In the genomic region with DNA sequence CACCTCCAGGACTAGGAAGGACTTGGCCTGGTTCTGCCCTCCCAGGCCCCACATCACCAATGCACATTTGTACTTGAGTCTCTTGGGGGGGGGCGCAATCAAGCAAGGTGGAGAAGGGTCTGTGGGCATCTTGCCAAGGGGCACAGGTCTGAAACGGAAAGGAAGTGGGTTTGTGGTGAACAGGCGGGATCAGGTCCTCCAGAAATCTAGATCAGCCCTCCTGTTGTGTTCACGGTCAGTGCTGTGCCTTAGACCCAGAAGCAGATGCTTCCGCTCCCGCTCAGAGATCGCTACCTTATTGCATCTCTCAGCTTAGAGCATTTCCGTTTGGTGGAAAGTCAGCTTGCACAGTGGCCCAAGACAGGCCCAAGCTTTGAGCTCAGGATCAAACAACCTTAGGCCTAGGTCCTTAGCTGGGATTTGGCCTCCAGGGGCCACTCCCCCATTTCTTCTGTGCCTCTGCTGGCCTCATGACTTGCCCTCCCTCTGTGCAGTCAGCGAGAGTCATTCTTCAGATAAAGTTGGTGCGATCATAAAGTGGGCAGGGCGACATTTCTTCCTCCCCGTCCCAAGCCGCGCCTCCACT, we compare ENCODE assay signal across 10 mouse cellular contexts. TPM values are rescaled to one million over a fixed set of nuclear protein-coding genes. Genes with fewer than 3 reads are reported as not detected.
DNase-seq lines count a peak whose midpoint lies in the region; ATAC-seq lines count a peak whose summit lies in the region.
"Had no signal": no experiment of that assay in that cellular context is flagged by ENCODE, and none has a peak within 500 bp of the region (broad histone marks: within the 10 kb centered on the region; RNA-seq: fewer than 3 reads in every experiment).

No protein-coding gene starts in this region.

- H3K4me1 ChIP-seq in stomach, embryonic 15.5 days = peaks cover 27% of the 10 kb centered on the region
- no peaks in the 10 kb centered on the region for H3K4me1 ChIP-seq in midbrain, embryonic 11.5 days (ENCODE audit: control insufficient read depth, insufficient read depth, low read length)

- no peak overlapping the region for H3K9ac ChIP-seq in stomach, embryonic 15.5 days
- H3K9ac ChIP-seq in midbrain, embryonic 11.5 days (ENCODE audit: low read length) = no peak overlapping the region
- H3K9ac ChIP-seq: embryonic facial prominence, embryonic 15.5 days; neural tube, embryonic 12.5 days had no signal

- no peak overlapping the region for H3K4me3 ChIP-seq in stomach, embryonic 15.5 days (replicated peaks)
- H3K4me3 ChIP-seq in midbrain, embryonic 11.5 days (ENCODE audit: low read depth, low read length) = no peak overlapping the region
- H3K4me3 ChIP-seq: embryonic facial prominence, embryonic 15.5 days; neural tube, embryonic 12.5 days had no signal

- no peaks in the 10 kb centered on the region for H3K36me3 ChIP-seq in stomach, embryonic 15.5 days
- H3K36me3 ChIP-seq in midbrain, embryonic 11.5 days (ENCODE audit: control insufficient read depth, insufficient read depth, low read length) = no peaks in the 10 kb centered on the region
- H3K36me3 ChIP-seq: embryonic facial prominence, embryonic 15.5 days; neural tube, embryonic 12.5 days had no signal

- intact Hi-C loops in gastrocnemius, postnatal 36 days (cut with DNase I) = no loop called here

- DNase-seq in kidney, postnatal 14 days = peak; percentile 15
- no peak for DNase-seq in kidney, adult 18-20 months
- peak; percentile 20 to 31 for DNase-seq in kidney, postnatal 4 days
- DNase-seq in layer of hippocampus, postnatal 36 days = no peak
- no peak for DNase-seq in midbrain, embryonic 11.5 days (ENCODE audit: low spot score, missing footprints)
- no peak for DNase-seq in gastrocnemius, postnatal 36 days

- WGBS in stomach, embryonic 15.5 days = 45% methylated on average over 14 of the region's 14 CpGs
- 74% methylated on average over 14 of the region's 14 CpGs for WGBS in midbrain, embryonic 11.5 days

- peak; percentile 80 for ATAC-seq in common myeloid progenitor, adult 5-6 weeks (replicated peaks; ENCODE audit: low read depth, poor library complexity, severe bottlenecking)
- ATAC-seq in stomach, embryonic 15.5 days (ENCODE audit: insufficient read depth, low FRiP score, low read depth) = peak; percentile 51
- no peak for ATAC-seq in midbrain, embryonic 11.5 days (ENCODE audit: low FRiP score)

- no peak overlapping the region for H3K4me2 ChIP-seq in stomach, embryonic 15.5 days
- H3K4me2 ChIP-seq in midbrain, embryonic 11.5 days = no peak overlapping the region
- H3K4me2 ChIP-seq: embryonic facial prominence, embryonic 15.5 days; neural tube, embryonic 12.5 days had no signal

- H3K27me3 ChIP-seq in stomach, embryonic 15.5 days (replicated peaks) = no peaks in the 10 kb centered on the region
- H3K27me3 ChIP-seq in midbrain, embryonic 11.5 days (ENCODE audit: control insufficient read depth, insufficient read depth, low read length) = no peaks in the 10 kb centered on the region
- H3K27me3 ChIP-seq: embryonic facial prominence, embryonic 15.5 days; neural tube, embryonic 12.5 days had no signal

- H3K9me3 ChIP-seq in stomach, embryonic 15.5 days = no peaks in the 10 kb centered on the region
- no peaks in the 10 kb centered on the region for H3K9me3 ChIP-seq in midbrain, embryonic 11.5 days (ENCODE audit: control insufficient read depth, low read length)
- H3K9me3 ChIP-seq: embryonic facial prominence, embryonic 15.5 days; neural tube, embryonic 12.5 days had no signal

- H3K27ac ChIP-seq in stomach, embryonic 15.5 days = no peak overlapping the region
- H3K27ac ChIP-seq in midbrain, embryonic 11.5 days (ENCODE audit: low read depth, low read length) = no peak overlapping the region
- H3K27ac ChIP-seq: embryonic facial prominence, embryonic 15.5 days; neural tube, embryonic 12.5 days had no signal

RNA-seq across cellular contexts. Expression of a gene that starts 19.6 kb away (rescaled TPM):
- total RNA-seq in common myeloid progenitor, adult 5-6 weeks (2017) = 27.1 and 36.6 TPM in 2 replicates
- polyA plus RNA-seq in stomach, embryonic 15.5 days (2015; fragmentation: Nextera tagmentation; extraction: Ambion mirVana) = 4.0 and 5.0 TPM in 2 replicates
- total RNA-seq in layer of hippocampus, postnatal 36 days (2021) = 1 to 10 TPM; 1.6 TPM
- polyA plus RNA-seq in midbrain, embryonic 11.5 days (2014; fragmentation: Nextera tagmentation; extraction: Ambion mirVana) = 0.43 and 0.60 TPM in 2 replicates
- under 1 TPM; 0.18 to 0.35 TPM for total RNA-seq in gastrocnemius, postnatal 36 days (2021)

RNA-seq across cellular contexts. Expression of a gene that starts 22.9 kb away (rescaled TPM):
- total RNA-seq in common myeloid progenitor, adult 5-6 weeks (2017) = 1,680 and 1,841 TPM in 2 replicates
- polyA plus RNA-seq in stomach, embryonic 15.5 days (2015; fragmentation: Nextera tagmentation; extraction: Ambion mirVana) = 311 and 348 TPM in 2 replicates
- 100 to 1,000 TPM; 120 to 128 TPM for total RNA-seq in layer of hippocampus, postnatal 36 days (2021)
- polyA plus RNA-seq in midbrain, embryonic 11.5 days (2014; fragmentation: Nextera tagmentation; extraction: Ambion mirVana) = 677 and 693 TPM in 2 replicates
- 10 to 100 TPM; 57.5 to 69.3 TPM for total RNA-seq in gastrocnemius, postnatal 36 days (2021)

Comparison
In these comparisons a context has a peak if more than half of its experiments do, and no peak if none do; other contexts are left out.
1. DNase-seq: peak in kidney, postnatal 14 days (single experiment) and kidney, postnatal 4 days (2 of 2); none in kidney, adult 18-20 months (single experiment), layer of hippocampus, postnatal 36 days (0 of 2), midbrain, embryonic 11.5 days (single experiment) and gastrocnemius, postnatal 36 days (0 of 2).
2. RNA of a gene that starts 19.6 kb away (total RNA-seq): 27.1 to 36.6 TPM in common myeloid progenitor, adult 5-6 weeks; 1.6 TPM in layer of hippocampus, postnatal 36 days and 0.18 to 0.35 TPM in gastrocnemius, postnatal 36 days; every median in the first group is over 10 times any median in the second.
3. RNA of a gene that starts 22.9 kb away (total RNA-seq): 1,680 to 1,841 TPM in common myeloid progenitor, adult 5-6 weeks; 120 to 128 TPM in layer of hippocampus, postnatal 36 days and 57.5 to 69.3 TPM in gastrocnemius, postnatal 36 days; every median in the first group is over 10 times any median in the second.